Mouse (Mus musculus): ENCODE data around the gene Cela1. TPM values are rescaled to one million over a fixed set of nuclear protein-coding genes. Genes with fewer than 3 reads are reported as not detected.
A peak's percentile ranks its signal among the peaks of the same experiment; 100 is the strongest.

Cela1 gene
- total RNA-seq (2018; cell fraction: chromatin; rRNA removed): 10 to 100 TPM in 13 of 26 experiments, 1 to 10 TPM in 12, not detected in 1; 1.1 to 29.7 (median 10.3) TPM
- total RNA-seq (2018; cell fraction: cytosol; rRNA removed): 10 to 100 TPM; 14.4 to 38.7 (median 22.4) TPM
- total RNA-seq (2018; cell fraction: nucleus; rRNA removed): 10 to 100 TPM in 15 of 26 experiments, 1 to 10 TPM in 11; 1.5 to 36.4 (median 11.3) TPM
- 19.3 to 52.8 TPM (median 22.6 TPM) in 3 replicates for polyA plus RNA-seq (2018)

- Histone ChIP-seq H3K79me2 (ENCODE audit: inconsistent target) (no peaks in the 10 kb centered on the region), H3K4me3 (ENCODE audit: inconsistent target) (peak within 1 kb of the TSS; percentile 11; the same call in 1 of the 2 replicates), H3K27ac (peak within 1 kb of the TSS; percentile 89), H3K36me3 (ENCODE audit: inconsistent target) (peaks cover 13% of the 10 kb centered on the region; the same call in 1 of the 2 replicates)
- 67% methylated on average over 8 of the region's 8 CpGs for WGBS (ENCODE audit: missing documents)
Measured at GRCm38 (mm10) chr15:100687430-100687971, at the start of gene Cela1. Gene Cela1 (minus strand): TSS chr15:100687921.

- Histone ChIP-seq H3K4me3 (ENCODE audit: inconsistent target) (no peak overlapping the region), H3K27ac (no peak overlapping the region), H3K79me2 (ENCODE audit: inconsistent target) (no peaks in the 10 kb centered on the region), H3K36me3 (ENCODE audit: inconsistent target) (no peaks in the 10 kb centered on the region)
- WGBS (ENCODE audit: missing documents): 41% methylated on average over 9 of the region's 9 CpGs
Measured at GRCm38 (mm10) chr15:100735953-100736300, 48.2 kb upstream of the Cela1 start.

GRCm38 (mm10) chr15:100735095-100735952, 47.6 kb upstream of the Cela1 start:
- Histone ChIP-seq H3K79me2 (ENCODE audit: inconsistent target) (no peaks in the 10 kb centered on the region), H3K36me3 (ENCODE audit: inconsistent target) (no peaks in the 10 kb centered on the region), H3K27ac (no peak overlapping the region), H3K4me3 (ENCODE audit: inconsistent target) (no peak overlapping the region)
- WGBS (ENCODE audit: missing documents): 68% methylated on average over 11 of the region's 15 CpGs

- Histone ChIP-seq H3K36me3 (ENCODE audit: inconsistent target) (no peaks in the 10 kb centered on the region), H3K4me3 (ENCODE audit: inconsistent target) (no peak overlapping the region), H3K27ac (peak overlapping the region; percentile 39), H3K79me2 (ENCODE audit: inconsistent target) (peaks cover 14% of the 10 kb centered on the region)
- WGBS (ENCODE audit: missing documents): 2% methylated on average over 5 of the region's 5 CpGs
Measured at GRCm38 (mm10) chr15:100732580-100732979, 44.9 kb upstream of the Cela1 start.

GRCm38 (mm10) chr15:100731081-100731480, 43.4 kb upstream of the Cela1 start:
- Histone ChIP-seq H3K4me3 (ENCODE audit: inconsistent target) (no peak overlapping the region), H3K36me3 (ENCODE audit: inconsistent target) (peaks cover 7% of the 10 kb centered on the region; the same call in 1 of the 2 replicates), H3K79me2 (ENCODE audit: inconsistent target) (peaks cover 29% of the 10 kb centered on the region), H3K27ac (no peak overlapping the region)
- 94% methylated on average over 9 of the region's 9 CpGs for WGBS (ENCODE audit: missing documents)

GRCm38 (mm10) chr15:100729281-100729985, 41.7 kb upstream of the Cela1 start, which contains the start of gene Galnt6:
Gene Galnt6 (minus strand): TSS chr15:100729376.
- Histone ChIP-seq H3K27ac (peak within 1 kb of the TSS; percentile 93), H3K36me3 (ENCODE audit: inconsistent target) (peaks cover 17% of the 10 kb centered on the region; the same call in 1 of the 2 replicates)

GRCm38 (mm10) chr15:100728586-100728985, 40.9 kb upstream of the Cela1 start:
- Histone ChIP-seq H3K36me3 (ENCODE audit: inconsistent target) (peaks cover 17% of the 10 kb centered on the region; the same call in 1 of the 2 replicates), H3K27ac (peak overlapping the region; percentile 93)
- WGBS (ENCODE audit: missing documents): 4% methylated on average over 9 of the region's 9 CpGs

More at GRCm38 (mm10) chr15:100729281-100729985, 41.7 kb upstream of the Cela1 start, which contains the start of gene Galnt6:
- Histone ChIP-seq H3K4me3 (ENCODE audit: inconsistent target) (peak within 1 kb of the TSS; percentile 94), H3K79me2 (ENCODE audit: inconsistent target) (peaks cover 39% of the 10 kb centered on the region)
- WGBS (ENCODE audit: missing documents): 28% methylated on average over 32 of the region's 57 CpGs

GRCm38 (mm10) chr15:100727834-100728233, 40.1 kb upstream of the Cela1 start:
- 67% methylated on average over 11 of the region's 11 CpGs for WGBS (ENCODE audit: missing documents)
- Histone ChIP-seq H3K4me3 (ENCODE audit: inconsistent target) (peak overlapping the region; percentile 94), H3K27ac (peak overlapping the region; percentile 93), H3K79me2 (ENCODE audit: inconsistent target) (peaks cover 43% of the 10 kb centered on the region), H3K36me3 (ENCODE audit: inconsistent target) (peaks cover 17% of the 10 kb centered on the region; the same call in 1 of the 2 replicates)

More at GRCm38 (mm10) chr15:100728586-100728985, 40.9 kb upstream of the Cela1 start:
- Histone ChIP-seq H3K4me3 (ENCODE audit: inconsistent target) (peak overlapping the region; percentile 94), H3K79me2 (ENCODE audit: inconsistent target) (peaks cover 43% of the 10 kb centered on the region)

GRCm38 (mm10) chr15:100726721-100727120, 39.0 kb upstream of the Cela1 start:
- 95% methylated on average over 9 of the region's 11 CpGs for WGBS (ENCODE audit: missing documents)
- peaks cover 17% of the 10 kb centered on the region; the same call in 1 of the 2 replicates for H3K36me3 ChIP-seq (ENCODE audit: inconsistent target)
- no peak overlapping the region for H3K4me3 ChIP-seq (ENCODE audit: inconsistent target)
- peaks cover 43% of the 10 kb centered on the region for H3K79me2 ChIP-seq (ENCODE audit: inconsistent target)
- no peak overlapping the region for H3K27ac ChIP-seq

- H3K79me2 ChIP-seq (ENCODE audit: inconsistent target): peaks cover 53% of the 10 kb centered on the region
- H3K36me3 ChIP-seq (ENCODE audit: inconsistent target): peaks cover 31% of the 10 kb centered on the region
- H3K4me3 ChIP-seq (ENCODE audit: inconsistent target): no peak overlapping the region
- no peak overlapping the region for H3K27ac ChIP-seq
- 35% methylated on average over 14 of the region's 14 CpGs for WGBS (ENCODE audit: missing documents)
Measured at GRCm38 (mm10) chr15:100723505-100723904, 35.8 kb upstream of the Cela1 start.

GRCm38 (mm10) chr15:100722564-100722963, 34.8 kb upstream of the Cela1 start:
- 87% methylated on average over 6 of the region's 6 CpGs for WGBS (ENCODE audit: missing documents)
- H3K4me3 ChIP-seq (ENCODE audit: inconsistent target): no peak overlapping the region
- H3K36me3 ChIP-seq (ENCODE audit: inconsistent target): peaks cover 34% of the 10 kb centered on the region
- peaks cover 44% of the 10 kb centered on the region for H3K79me2 ChIP-seq (ENCODE audit: inconsistent target)
- no peak overlapping the region for H3K27ac ChIP-seq

GRCm38 (mm10) chr15:100722026-100722425, 34.3 kb upstream of the Cela1 start:
- H3K36me3 ChIP-seq (ENCODE audit: inconsistent target): peaks cover 34% of the 10 kb centered on the region
- no peak overlapping the region for H3K27ac ChIP-seq
- H3K79me2 ChIP-seq (ENCODE audit: inconsistent target): peaks cover 38% of the 10 kb centered on the region
- WGBS (ENCODE audit: missing documents): 86% methylated on average over 4 of the region's 4 CpGs
- no peak overlapping the region for H3K4me3 ChIP-seq (ENCODE audit: inconsistent target)

- peaks cover 34% of the 10 kb centered on the region for H3K36me3 ChIP-seq (ENCODE audit: inconsistent target)
- H3K27ac ChIP-seq: no peak overlapping the region
- peaks cover 33% of the 10 kb centered on the region for H3K79me2 ChIP-seq (ENCODE audit: inconsistent target)
- WGBS (ENCODE audit: missing documents): 77% methylated on average over 5 of the region's 5 CpGs
- no peak overlapping the region for H3K4me3 ChIP-seq (ENCODE audit: inconsistent target)
Measured at GRCm38 (mm10) chr15:100721445-100721844, 33.7 kb upstream of the Cela1 start.

GRCm38 (mm10) chr15:100720066-100720465, 32.3 kb upstream of the Cela1 start:
- Histone ChIP-seq H3K4me3 (ENCODE audit: inconsistent target) (no peak overlapping the region), H3K27ac (no peak overlapping the region)
- 55% methylated on average over 10 of the region's 10 CpGs for WGBS (ENCODE audit: missing documents)

More at GRCm38 (mm10) chr15:100720066-100720465, 32.3 kb upstream of the Cela1 start:
- peaks cover 34% of the 10 kb centered on the region for H3K36me3 ChIP-seq (ENCODE audit: inconsistent target)
- peaks cover 19% of the 10 kb centered on the region; the same call in 1 of the 2 replicates for H3K79me2 ChIP-seq (ENCODE audit: inconsistent target)

Data from macrophage (primary cell).